Comparison of ENCODE assay signal across 10 mouse cellular contexts in the genomic region with DNA sequence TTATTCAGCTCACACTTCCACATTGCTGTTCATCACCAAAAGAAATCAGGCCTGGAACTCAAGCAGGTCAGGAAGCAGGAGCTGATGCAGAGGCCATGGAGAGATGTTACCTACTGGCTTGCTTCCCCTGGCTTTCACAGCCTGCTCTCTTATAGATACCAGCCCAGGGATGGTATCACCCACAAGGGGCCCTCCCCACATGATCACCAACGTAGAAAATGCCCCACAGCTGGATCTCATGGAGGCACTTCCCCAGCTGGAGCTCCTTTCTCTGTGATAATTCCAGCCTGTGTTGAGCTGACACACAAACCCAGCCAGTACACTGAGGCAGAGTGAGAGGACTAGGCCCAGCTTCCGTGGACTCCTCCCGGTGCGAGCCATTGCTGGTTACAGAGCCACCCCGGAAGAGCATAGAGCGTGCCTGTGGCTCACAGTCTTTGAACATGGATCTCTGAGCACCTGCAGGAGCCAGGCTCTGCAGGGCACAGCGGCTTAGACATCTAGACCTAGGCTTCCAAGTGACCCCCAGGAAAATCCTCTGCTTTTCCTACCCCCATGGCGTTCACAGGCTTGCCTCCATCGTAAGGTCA. TPM values are rescaled to one million over a fixed set of nuclear protein-coding genes. Genes with fewer than 3 reads are reported as not detected.
DNase-seq lines count a peak whose midpoint lies in the region; ATAC-seq lines count a peak whose summit lies in the region.
"Had no signal": no experiment of that assay in that cellular context is flagged by ENCODE, and none has a peak within 500 bp of the region (broad histone marks: within the 10 kb centered on the region; RNA-seq: fewer than 3 reads in every experiment).

No protein-coding gene starts in this region.

- H3K4me1 ChIP-seq in heart, embryonic 11.5 days (ENCODE audit: control insufficient read depth, insufficient read depth, low read length): peaks cover 9% of the 10 kb centered on the region
- peaks cover 17% of the 10 kb centered on the region for H3K4me1 ChIP-seq in liver, embryonic 11.5 days (replicated peaks; ENCODE audit: control insufficient read depth, insufficient read depth, low read length)
- H3K4me1 ChIP-seq: neural tube, embryonic 12.5 days had no signal

- H3K9ac ChIP-seq in heart, embryonic 11.5 days (ENCODE audit: low read depth, low read length): 0 out of 2 replicates have a peak overlapping the region, but pooled peaks have one; percentile 1
- H3K9ac ChIP-seq in liver, embryonic 11.5 days (ENCODE audit: low read depth, low read length): no peak overlapping the region
- H3K9ac ChIP-seq: neural tube, embryonic 12.5 days had no signal

- no peaks in the 10 kb centered on the region for H3K9me3 ChIP-seq in heart, embryonic 11.5 days (replicated peaks; ENCODE audit: control insufficient read depth, low read length)
- H3K9me3 ChIP-seq in liver, embryonic 11.5 days (ENCODE audit: control insufficient read depth, low read length): no peaks in the 10 kb centered on the region
- H3K9me3 ChIP-seq: neural tube, embryonic 12.5 days had no signal

- H3K36me3 ChIP-seq in heart, embryonic 11.5 days (ENCODE audit: control insufficient read depth, insufficient read depth, low read length): no peaks in the 10 kb centered on the region
- H3K36me3 ChIP-seq in liver, embryonic 11.5 days (ENCODE audit: control insufficient read depth, insufficient read depth, low read length): no peaks in the 10 kb centered on the region
- H3K36me3 ChIP-seq: neural tube, embryonic 12.5 days had no signal

- no peak for ATAC-seq in heart, embryonic 11.5 days (replicated peaks; ENCODE audit: insufficient number of reproducible peaks, low FRiP score, low TSS enrichment)
- ATAC-seq in liver, embryonic 11.5 days (replicated peaks; ENCODE audit: low FRiP score): no peak

- H3K27me3 ChIP-seq in heart, embryonic 11.5 days (ENCODE audit: control insufficient read depth, insufficient read depth, low read length): no peaks in the 10 kb centered on the region
- H3K27me3 ChIP-seq in liver, embryonic 11.5 days (replicated peaks; ENCODE audit: control insufficient read depth, insufficient read depth, low read length): no peaks in the 10 kb centered on the region; the same call in 1 of the 2 replicates
- H3K27me3 ChIP-seq: neural tube, embryonic 12.5 days had no signal

- no peak for DNase-seq in heart, postnatal 4 days
- DNase-seq in ovary, postnatal 36 days (ENCODE audit: low spot score): peak; percentile 3
- DNase-seq in ovary, postnatal 10 days (ENCODE audit: low spot score): no peak
- DNase-seq in liver, embryonic 11.5 days (ENCODE audit: low spot score): no peak
- peak; percentile 41 for DNase-seq in thymus, postnatal 14 days
- no peak for DNase-seq in cerebellum, adult 9-11 months
- no peak for DNase-seq in right cerebral cortex, postnatal 25 days
- DNase-seq: cerebellum, postnatal 14 days had no signal

- 75% methylated on average over 9 of the region's 9 CpGs for WGBS in heart, embryonic 11.5 days (ENCODE audit: insufficient replicate concordance)
- 71% methylated on average over 9 of the region's 9 CpGs for WGBS in liver, embryonic 11.5 days

- H3K27ac ChIP-seq in heart, embryonic 11.5 days (ENCODE audit: low read depth, low read length): peak overlapping the region; percentile 54; the same call in 1 of the 2 replicates
- peak overlapping the region; percentile 68 for H3K27ac ChIP-seq in liver, embryonic 11.5 days (ENCODE audit: low read depth, low read length)
- H3K27ac ChIP-seq: neural tube, embryonic 12.5 days had no signal

- H3K4me3 ChIP-seq in heart, embryonic 11.5 days (ENCODE audit: low read depth, low read length): no peak overlapping the region
- H3K4me3 ChIP-seq in liver, embryonic 11.5 days (ENCODE audit: low read depth, low read length): no peak overlapping the region
- H3K4me3 ChIP-seq: neural tube, embryonic 12.5 days had no signal

- H3K4me2 ChIP-seq in heart, embryonic 11.5 days: no peak overlapping the region
- H3K4me2 ChIP-seq in liver, embryonic 11.5 days: no peak overlapping the region
- H3K4me2 ChIP-seq: neural tube, embryonic 12.5 days had no signal

RNA-seq across cellular contexts. Expression of a gene that starts 49.7 kb away (rescaled TPM):
- polyA plus RNA-seq in heart, embryonic 11.5 days (2014; fragmentation: Nextera tagmentation; extraction: Ambion mirVana): 21.7 and 24.3 TPM in 2 replicates
- 10 to 100 TPM; 74.3 to 79.7 TPM for total RNA-seq in heart, postnatal 4 days (2021)
- 10.4 and 11.2 TPM in 2 replicates for polyA plus RNA-seq in liver, embryonic 11.5 days (2014; fragmentation: Nextera tagmentation; extraction: Ambion mirVana)

Comparison
In these comparisons a context has a peak if more than half of its experiments do, and no peak if none do; other contexts are left out.
1. DNase-seq: peak in ovary, postnatal 36 days (single experiment) and thymus, postnatal 14 days (single experiment); none in heart, postnatal 4 days (single experiment), ovary, postnatal 10 days (single experiment), liver, embryonic 11.5 days (single experiment), cerebellum, adult 9-11 months (single experiment) and right cerebral cortex, postnatal 25 days (single experiment).